Mouse (Mus musculus) ES-Bruce4 (cell line): ENCODE results near the gene Trit1.

ENCODE experiments used
- CTCF ChIP-seq: IDR thresholded peaks from one replicate; pipeline ENCODE4 v1.8.1; 2011; ENCODE audit warnings: low read depth, low read length
- EP300 ChIP-seq: IDR thresholded peaks from 2 replicates; pipeline ENCODE4 v1.6.1; 2011; ENCODE audit warnings: low read depth, low read length; ENCODE audit not compliant: insufficient read depth
- POLR2A ChIP-seq: IDR thresholded peaks from one replicate; pipeline ENCODE4 v1.8.1; 2011; ENCODE audit warnings: low read length; ENCODE audit not compliant: insufficient read depth

- TF ChIP-seq POLR2A (no peak), CTCF (no peak), EP300 (no peak)
Observed at GRCm38 (mm10) chr4:123054172-123054790, 37.9 kb downstream of the Trit1 start.
